Mouse (Mus musculus) olfactory bulb, adult 2 months (tissue): ENCODE measurements around the gene Mknk1.

Source experiments
- CTCF ChIP-seq: fragments of 200-500 bp; IDR thresholded peaks from 2 replicates; pipeline ENCODE4 v1.5.1; 2012; ENCODE audit warnings: low read depth, mild to moderate bottlenecking, low read length, moderate library complexity; ENCODE audit not compliant: insufficient read depth
- POLR2A ChIP-seq: fragments of 200-500 bp; IDR thresholded peaks from 2 replicates; pipeline ENCODE4 v1.6.1; 2012; ENCODE audit warnings: mild to moderate bottlenecking, low read depth, low read length, moderate library complexity; ENCODE audit not compliant: insufficient read depth

- TF ChIP-seq CTCF, result no peak
- TF ChIP-seq POLR2A, result no peak
Measured at GRCm38 (mm10) chr4:115821431-115821830, 17.6 kb upstream of the Mknk1 start.
